Mouse (Mus musculus) cortical plate, adult 2 months (tissue): Measurements from ENCODE around the gene Nckap5.

Experiments used
- CTCF ChIP-seq: fragments of 200-500 bp; IDR thresholded peaks from 2 replicates; pipeline ENCODE4 v1.5.1; 2011; ENCODE audit warnings: mild to moderate bottlenecking, control low read depth, low read length; ENCODE audit not compliant: insufficient read depth; ENCODE audit errors: extremely low read depth
- POLR2A ChIP-seq: fragments of 200-500 bp; IDR thresholded peaks from 2 replicates; pipeline ENCODE4 v1.6.1; 2011; ENCODE audit warnings: mild to moderate bottlenecking, low read length, control low read depth; ENCODE audit not compliant: insufficient read depth; ENCODE audit errors: extremely low read depth

GRCm38 (mm10) chr1:126190353-126190752 is 640.2 kb downstream of the Nckap5 start:
- TF ChIP-seq CTCF, result no peak
- TF ChIP-seq POLR2A, result no peak
